Comparison of ENCODE assay signal across 8 mouse cellular contexts in the genomic region with DNA sequence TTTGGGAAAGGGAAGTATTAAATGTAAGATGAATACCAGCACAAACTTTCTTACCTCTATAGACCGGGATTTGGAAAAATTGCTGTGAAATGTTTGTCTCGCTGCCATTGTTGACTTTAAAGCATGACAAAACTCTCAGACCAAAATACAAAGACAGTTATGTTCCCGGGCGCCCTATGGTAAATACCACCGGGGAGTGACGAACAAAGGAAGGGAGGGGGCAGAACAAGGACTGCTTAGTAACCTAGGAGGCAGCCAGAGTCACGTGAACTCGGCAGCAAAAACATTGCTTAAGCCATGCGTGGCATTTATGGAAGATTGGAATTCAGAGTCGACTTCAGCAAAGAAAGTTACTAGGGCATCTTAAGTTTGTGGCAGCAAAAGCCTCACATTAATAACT. TPM values are rescaled to one million over a fixed set of nuclear protein-coding genes. Genes with fewer than 3 reads are reported as not detected.
DNase-seq lines count a peak whose midpoint lies in the region; ATAC-seq and TF ChIP-seq lines count a peak whose summit lies in the region.

No protein-coding gene starts in this region.

- DNase-seq in heart, adult 11 months, result no peak
- DNase-seq in embryonic facial prominence, embryonic 10.5 days (ENCODE audit: low spot score), result peak; percentile 35
- no peak for DNase-seq in thymus, postnatal 4 days
- no peak for DNase-seq in left cerebral cortex, adult 9 months (ENCODE audit: low spot score in 2 of 2)
- no peak for DNase-seq in right cerebral cortex, adult 2 months (ENCODE audit: low spot score in 2 of 2)

- H3K27ac ChIP-seq in heart, embryonic 11.5 days (ENCODE audit: low read depth, low read length), result no peak overlapping the region
- no peak overlapping the region for H3K27ac ChIP-seq in embryonic facial prominence, embryonic 10.5 days (replicated peaks)
- H3K27ac ChIP-seq in intestine, postnatal 0 days (ENCODE audit: low read depth, low read length), result no peak overlapping the region
- H3K27ac ChIP-seq in midbrain, embryonic 15.5 days, result no peak overlapping the region

- 20% methylated on average over 10 of the region's 10 CpGs for WGBS in heart, embryonic 11.5 days (ENCODE audit: insufficient replicate concordance)
- 6% methylated on average over 10 of the region's 10 CpGs for WGBS in embryonic facial prominence, embryonic 10.5 days
- WGBS in intestine, postnatal 0 days, result 7% methylated on average over 10 of the region's 10 CpGs
- WGBS in midbrain, embryonic 15.5 days, result 2% methylated on average over 10 of the region's 10 CpGs

- 0 out of 2 replicates have a peak, but pooled peaks cover 3% of the 10 kb centered on the region for H3K4me1 ChIP-seq in heart, embryonic 11.5 days (ENCODE audit: control insufficient read depth, insufficient read depth, low read length)
- H3K4me1 ChIP-seq in embryonic facial prominence, embryonic 10.5 days, result peaks cover 22% of the 10 kb centered on the region
- 0 out of 2 replicates have a peak, but pooled peaks cover 3% of the 10 kb centered on the region for H3K4me1 ChIP-seq in intestine, postnatal 0 days (replicated peaks; ENCODE audit: control insufficient read depth, insufficient read depth, low read length)
- H3K4me1 ChIP-seq in midbrain, embryonic 15.5 days, result peaks cover 11% of the 10 kb centered on the region; the same call in 1 of the 2 replicates

- peak overlapping the region; percentile 73; the same call in 1 of the 2 replicates for H3K4me3 ChIP-seq in heart, embryonic 11.5 days (ENCODE audit: low read depth, low read length)
- peak overlapping the region; percentile 72 for H3K4me3 ChIP-seq in embryonic facial prominence, embryonic 10.5 days
- peak overlapping the region; percentile 71 for H3K4me3 ChIP-seq in intestine, postnatal 0 days (ENCODE audit: low read depth, low read length)
- H3K4me3 ChIP-seq in midbrain, embryonic 15.5 days, result peak overlapping the region; percentile 82

- H3K27me3 ChIP-seq in heart, embryonic 11.5 days (ENCODE audit: control insufficient read depth, insufficient read depth, low read length), result peaks cover 18% of the 10 kb centered on the region
- H3K27me3 ChIP-seq in embryonic facial prominence, embryonic 10.5 days (replicated peaks; ENCODE audit: low read depth, poor library complexity, severe bottlenecking), result peaks cover 47% of the 10 kb centered on the region
- 0 out of 2 replicates have a peak, but pooled peaks cover 12% of the 10 kb centered on the region for H3K27me3 ChIP-seq in intestine, postnatal 0 days (replicated peaks; ENCODE audit: control insufficient read depth, insufficient read depth, low read length)
- 0 out of 2 replicates have a peak, but pooled peaks cover 2% of the 10 kb centered on the region for H3K27me3 ChIP-seq in midbrain, embryonic 15.5 days (replicated peaks)

- no peak for TF ChIP-seq CTCF in intestine, postnatal 0 days (IDR thresholded peaks at IDR 0.05; ENCODE audit: low read depth)

- no peaks in the 10 kb centered on the region for H3K36me3 ChIP-seq in heart, embryonic 11.5 days (ENCODE audit: control insufficient read depth, insufficient read depth, low read length)
- no peaks in the 10 kb centered on the region for H3K36me3 ChIP-seq in embryonic facial prominence, embryonic 10.5 days (replicated peaks)
- H3K36me3 ChIP-seq in intestine, postnatal 0 days (ENCODE audit: control insufficient read depth, insufficient read depth), result no peaks in the 10 kb centered on the region
- H3K36me3 ChIP-seq in midbrain, embryonic 15.5 days (replicated peaks), result no peaks in the 10 kb centered on the region

- no peak for ATAC-seq in heart, embryonic 11.5 days (replicated peaks; ENCODE audit: insufficient number of reproducible peaks, low FRiP score, low TSS enrichment)
- 0 out of 2 replicates have a peak, but pooled peaks have one; percentile 37 for ATAC-seq in intestine, postnatal 0 days
- ATAC-seq in midbrain, embryonic 15.5 days (replicated peaks), result no peak

- no peak overlapping the region for H3K9ac ChIP-seq in heart, embryonic 11.5 days (ENCODE audit: low read depth, low read length)
- H3K9ac ChIP-seq in intestine, postnatal 0 days (ENCODE audit: low read depth, low read length), result no peak overlapping the region
- H3K9ac ChIP-seq in midbrain, embryonic 15.5 days, result peak overlapping the region; percentile 9; the same call in 1 of the 2 replicates

- no peaks in the 10 kb centered on the region for H3K9me3 ChIP-seq in heart, embryonic 11.5 days (replicated peaks; ENCODE audit: control insufficient read depth, low read length)
- H3K9me3 ChIP-seq in embryonic facial prominence, embryonic 10.5 days, result no peaks in the 10 kb centered on the region
- no peaks in the 10 kb centered on the region for H3K9me3 ChIP-seq in intestine, postnatal 0 days (ENCODE audit: control insufficient read depth)
- no peaks in the 10 kb centered on the region for H3K9me3 ChIP-seq in midbrain, embryonic 15.5 days

- peak overlapping the region; percentile 100 for H3K4me2 ChIP-seq in heart, embryonic 11.5 days
- peak overlapping the region; percentile 100 for H3K4me2 ChIP-seq in intestine, postnatal 0 days (replicated peaks; ENCODE audit: low read depth)
- H3K4me2 ChIP-seq in midbrain, embryonic 15.5 days, result peak overlapping the region; percentile 96

RNA-seq across cellular contexts. Expression of a gene that starts 1.4 kb away (rescaled TPM):
- polyA plus RNA-seq in heart, embryonic 11.5 days (2014; fragmentation: Nextera tagmentation; extraction: Ambion mirVana), result 0.89 and 1.5 TPM in 2 replicates
- 3.9 and 4.7 TPM in 2 replicates for polyA plus RNA-seq in embryonic facial prominence, embryonic 10.5 days (2016; fragmentation: Nextera tagmentation; extraction: Ambion mirVana)
- 5.9 and 6.4 TPM in 2 replicates for polyA plus RNA-seq in intestine, postnatal 0 days (2015; fragmentation: Nextera tagmentation; extraction: Ambion mirVana)
- 12.1 and 13.0 TPM in 2 replicates for polyA plus RNA-seq in midbrain, embryonic 15.5 days (2015; fragmentation: Nextera tagmentation; extraction: Ambion mirVana)
